Mouse (Mus musculus) liver (tissue): Measurements from ENCODE around the gene B130006D01Rik.
A peak's percentile ranks its signal among the peaks of the same experiment; 100 is the strongest.

Experiments used
- DNase-seq: peaks from one replicate; pipeline ENCODE4 v3.0.0-alpha.2; 2020; ENCODE audit warnings: mixed read lengths

B130006D01Rik gene

DNA sequence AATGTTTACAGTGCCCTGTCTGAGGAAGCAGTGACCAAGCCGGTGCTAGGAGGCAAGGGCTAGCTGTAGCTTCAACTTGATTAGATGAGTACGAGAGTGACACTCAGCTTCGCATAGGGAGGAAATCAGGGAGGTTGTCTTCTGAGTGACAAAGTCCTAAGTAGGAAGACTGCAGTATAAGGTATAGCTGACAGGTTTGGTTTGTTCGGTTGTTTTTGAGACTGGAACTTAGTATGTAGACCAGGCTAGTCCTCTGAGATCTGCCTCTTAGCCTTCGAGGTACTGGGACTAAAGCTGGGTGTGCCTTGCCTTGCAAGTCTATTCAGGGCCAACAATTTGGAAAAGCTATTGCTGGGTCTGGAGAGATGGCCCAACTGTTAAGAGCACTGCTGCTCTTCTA lies at the start of gene B130006D01Rik:
B130006D01Rik (plus strand) TSS at position 301 of the 400 bp plus-strand sequence.
- no peak for DNase-seq

DNA sequence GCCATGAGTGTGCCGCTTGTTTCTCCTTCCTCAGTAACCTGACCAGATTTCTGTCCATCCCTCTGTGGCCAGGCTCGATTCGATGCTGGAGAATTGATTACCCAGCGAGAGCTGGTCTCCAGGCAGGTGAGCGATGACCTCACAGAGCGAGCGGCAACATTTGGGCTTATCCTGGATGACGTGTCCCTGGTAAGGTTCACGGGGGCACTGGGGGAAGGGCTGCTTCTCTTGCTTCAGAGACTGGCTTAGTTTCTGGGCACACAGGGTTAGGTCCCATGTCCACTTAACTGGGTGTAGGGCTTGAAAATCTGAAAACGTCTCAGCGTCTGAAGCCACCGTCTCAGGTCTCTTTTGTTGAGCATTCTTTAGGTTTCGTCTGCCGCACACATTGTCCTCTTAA lies 47.9 kb upstream of the B130006D01Rik start:
- DNase-seq = no peak

DNA sequence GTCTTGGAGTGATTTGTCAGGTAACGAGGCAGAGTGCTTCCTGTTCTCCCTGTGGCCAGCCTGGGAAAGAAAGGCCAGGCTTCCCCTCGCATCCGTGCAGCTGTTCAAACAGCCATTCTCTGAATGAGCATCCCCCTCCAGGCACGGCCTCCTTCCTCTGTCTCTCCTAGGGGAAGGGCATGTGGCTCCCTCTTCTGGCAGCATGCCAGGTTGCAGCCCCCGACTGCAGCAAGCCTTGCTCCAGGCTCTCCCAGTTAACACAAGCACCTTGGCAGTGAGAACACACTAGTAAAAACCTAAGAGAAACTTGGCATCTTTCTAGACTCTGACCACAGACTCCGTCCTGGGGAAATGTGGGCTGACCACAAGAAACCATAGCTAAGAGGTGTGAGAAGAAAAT lies 47.1 kb upstream of the B130006D01Rik start:
- DNase-seq = peak; percentile 76

DNA sequence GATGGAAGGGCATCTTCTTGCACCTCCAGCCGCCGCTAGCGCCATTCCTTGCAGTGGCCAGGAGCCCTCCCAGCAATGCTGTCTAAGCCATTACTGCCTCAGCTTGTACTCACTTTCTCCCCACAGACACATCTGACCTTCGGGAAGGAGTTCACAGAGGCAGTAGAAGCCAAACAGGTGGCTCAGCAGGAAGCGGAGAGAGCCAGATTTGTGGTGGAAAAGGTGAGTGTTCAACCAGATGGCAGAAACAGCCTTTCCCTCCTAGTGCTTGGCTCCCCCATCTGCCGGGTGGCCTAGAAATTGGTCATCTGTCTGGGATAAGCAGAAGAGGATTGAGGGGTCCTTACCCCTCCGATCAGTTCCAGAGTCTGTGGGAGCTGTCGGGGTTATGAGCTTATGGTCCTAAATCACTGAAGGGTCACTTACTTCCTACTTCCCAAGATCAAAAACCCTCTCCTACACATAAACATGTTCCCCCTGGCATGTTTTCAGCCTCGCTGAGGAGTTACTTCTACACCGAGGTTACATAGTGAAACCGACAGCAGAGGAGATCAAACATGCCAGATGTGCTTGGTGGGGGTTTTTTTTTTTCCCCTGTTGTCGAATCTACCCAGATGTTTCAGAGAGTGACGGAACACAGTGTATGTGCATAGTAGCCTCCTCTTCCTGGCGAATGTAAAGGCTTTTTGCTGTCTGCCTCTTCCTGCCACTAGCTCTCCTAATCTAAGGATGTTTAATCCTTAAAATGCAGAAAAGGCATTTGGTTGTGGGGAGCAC lies 45.3 kb upstream of the B130006D01Rik start:
- no peak for DNase-seq

DNA sequence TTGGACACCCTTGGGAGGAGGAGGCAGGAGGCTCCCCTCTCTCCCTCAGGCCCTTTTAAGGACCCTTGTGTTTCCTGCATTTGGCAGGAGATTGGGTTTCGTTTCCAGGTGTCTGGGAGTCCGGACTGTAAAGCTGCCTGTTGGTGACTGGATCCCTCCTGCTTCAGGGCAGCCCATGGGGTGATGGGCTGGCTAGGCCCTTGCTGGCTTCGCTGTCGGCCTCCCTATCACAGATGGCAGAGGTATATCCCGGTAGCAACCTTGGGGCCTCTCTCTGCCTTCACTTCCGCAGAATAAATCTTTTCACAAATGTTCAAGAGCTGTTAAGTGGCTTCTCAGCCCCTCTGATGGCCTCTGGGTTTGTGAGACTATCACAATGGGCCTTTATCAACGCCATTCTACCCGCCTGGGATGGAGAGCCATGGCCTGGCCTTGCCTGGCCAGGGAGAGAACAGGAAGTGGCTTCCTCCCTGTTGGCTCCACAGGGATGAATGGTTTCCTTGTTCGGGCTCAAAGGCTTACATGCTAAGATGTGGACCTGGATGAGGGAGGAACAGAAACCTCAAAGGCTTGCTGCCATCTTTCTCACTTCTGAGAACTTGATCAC lies 41.3 kb upstream of the B130006D01Rik start:
- no peak for DNase-seq

DNA sequence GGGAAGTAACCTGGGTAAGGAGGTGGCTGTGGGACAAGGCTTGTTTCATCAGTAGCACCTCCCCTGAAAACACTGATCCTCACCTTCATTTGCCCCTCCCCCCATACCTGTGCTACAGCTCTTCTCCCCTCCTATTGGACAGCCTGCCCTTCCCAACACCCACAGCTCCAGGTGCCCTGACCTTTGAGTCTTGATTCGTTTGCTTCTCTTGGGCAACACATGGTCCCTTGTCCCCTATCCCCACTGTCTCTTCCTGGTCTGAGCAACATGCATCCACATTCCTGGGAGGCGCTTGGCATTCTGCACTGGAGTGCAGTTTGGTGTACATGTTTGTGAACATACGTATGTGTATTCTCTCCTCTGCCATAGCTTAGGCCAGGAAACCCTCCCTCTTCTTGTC lies 40.4 kb upstream of the B130006D01Rik start:
- DNase-seq = no peak

DNA sequence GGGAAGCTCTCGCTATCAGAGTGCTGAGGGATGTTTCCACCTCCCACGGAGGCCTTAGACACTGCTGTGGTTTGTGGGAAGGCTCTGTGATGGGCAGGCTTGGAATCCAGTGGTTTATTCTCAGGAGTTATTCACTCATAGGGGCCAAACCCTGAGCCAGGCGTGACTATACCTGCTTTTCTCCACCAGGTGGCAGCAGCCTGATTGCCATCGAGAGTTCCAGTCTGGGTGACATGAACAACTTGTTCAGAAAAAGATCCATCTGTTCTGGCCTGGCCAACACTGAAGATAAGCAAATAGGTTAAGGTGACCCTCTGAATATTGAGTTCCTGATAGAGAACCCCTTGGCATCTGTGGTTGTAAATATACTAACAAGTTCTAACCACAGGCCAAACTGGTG lies 37.4 kb upstream of the B130006D01Rik start:
- DNase-seq = peak; percentile 76

DNA sequence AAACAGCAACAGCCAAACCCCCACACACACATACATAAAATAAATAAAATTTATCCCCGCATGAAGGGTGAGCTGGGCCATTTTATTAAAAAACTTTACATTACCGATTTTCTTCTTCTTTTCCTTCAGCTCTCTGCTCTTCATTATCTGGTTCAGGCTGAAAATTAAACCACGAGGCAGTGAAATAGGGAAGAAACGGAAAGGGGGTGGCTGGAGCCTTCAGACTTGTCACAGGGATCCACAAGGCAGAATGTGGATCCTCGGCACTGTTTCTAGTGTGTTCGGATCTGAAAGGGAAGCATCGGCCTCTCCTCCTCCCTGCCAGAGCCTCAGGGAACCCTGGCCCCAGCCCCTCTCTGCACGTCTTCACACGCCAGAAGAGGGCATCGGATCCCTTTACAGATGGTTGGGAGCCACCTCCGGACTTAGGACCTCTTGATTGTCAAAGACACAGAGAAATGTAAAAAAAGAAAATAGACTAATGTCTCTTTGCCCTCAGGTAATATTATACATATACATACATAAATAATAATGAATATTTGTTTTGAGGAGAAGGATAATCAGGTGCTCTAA lies 36.2 kb upstream of the B130006D01Rik start:
- peak; percentile 70 for DNase-seq

DNA sequence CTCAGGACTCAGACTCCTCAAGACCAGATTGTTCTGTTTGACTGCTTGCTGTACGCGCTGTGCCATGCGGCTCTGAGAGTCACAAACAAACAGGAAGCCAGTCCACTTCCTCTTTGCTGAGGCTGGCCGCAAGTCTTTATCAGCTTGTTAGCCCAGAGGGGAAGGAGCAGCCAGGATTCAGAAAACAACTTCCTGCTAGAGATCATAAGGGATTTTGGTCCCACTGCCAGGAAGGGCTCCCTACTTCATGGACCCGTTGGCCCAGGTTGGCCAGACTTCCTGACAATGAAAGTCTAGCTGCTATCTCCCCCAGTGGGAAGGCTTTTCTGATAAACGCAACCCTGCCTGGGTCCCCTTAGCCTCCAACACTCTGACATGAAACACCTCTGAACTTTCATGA lies 34.9 kb upstream of the B130006D01Rik start:
- peak; percentile 63 for DNase-seq

DNA sequence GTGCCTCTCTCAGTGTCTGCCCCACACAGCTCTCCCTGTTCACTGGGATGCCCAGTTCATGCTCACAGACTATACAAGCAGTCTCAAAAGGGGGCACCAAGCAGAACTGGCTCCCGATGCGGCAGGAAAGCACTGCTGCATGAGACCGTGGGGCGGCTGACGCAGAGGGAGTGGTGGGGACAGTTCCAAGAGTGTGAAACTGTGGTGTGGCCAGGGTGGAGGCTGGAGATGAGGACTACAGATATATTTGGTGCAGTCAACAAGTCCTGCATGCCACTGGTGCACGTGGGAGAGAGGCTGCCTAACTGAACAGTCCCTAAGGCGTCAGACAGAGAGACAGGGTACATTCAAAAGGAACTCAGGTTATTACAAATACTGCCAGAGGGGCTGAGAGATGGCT lies 34.4 kb upstream of the B130006D01Rik start:
- DNase-seq = peak; percentile 81

DNA sequence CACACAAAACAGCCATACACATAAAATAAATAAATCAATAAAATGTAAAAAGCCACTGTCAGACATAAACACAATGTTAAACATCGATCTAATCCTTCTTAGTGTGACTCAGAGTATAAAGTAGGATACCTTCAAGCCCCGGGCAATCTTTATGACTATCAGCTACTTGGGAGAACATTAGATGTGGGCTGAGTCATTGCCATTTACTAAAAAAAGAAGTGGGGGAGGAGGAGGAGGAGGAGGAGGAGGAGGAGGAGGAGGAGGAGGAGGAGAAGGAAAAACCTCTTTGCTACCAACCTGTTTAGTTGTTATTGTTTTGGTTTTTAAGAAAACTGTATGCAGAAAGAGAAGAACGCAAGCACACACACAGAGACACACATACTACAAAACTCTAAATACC lies 33.8 kb upstream of the B130006D01Rik start:
- no peak for DNase-seq

DNA sequence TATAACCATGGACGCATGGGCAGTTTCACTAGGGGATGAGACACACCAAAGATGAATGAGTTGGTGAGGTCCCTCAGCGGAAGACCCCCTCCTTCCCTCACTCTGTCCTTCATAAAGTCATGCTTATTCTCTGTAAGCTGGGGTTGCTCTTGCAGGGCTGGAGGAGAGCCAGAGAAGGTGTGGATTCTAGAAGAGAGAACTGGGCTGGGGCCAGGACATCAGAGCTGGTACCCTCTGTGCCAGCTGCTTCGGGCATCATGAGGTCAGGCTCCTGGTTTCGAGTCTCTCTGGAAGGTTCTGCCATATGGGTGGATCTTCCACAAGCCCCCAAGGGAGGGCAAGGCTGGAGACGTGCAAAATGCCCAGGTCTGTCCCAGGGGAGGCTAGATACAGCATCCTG lies 24.8 kb upstream of the B130006D01Rik start:
- no peak for DNase-seq

DNA sequence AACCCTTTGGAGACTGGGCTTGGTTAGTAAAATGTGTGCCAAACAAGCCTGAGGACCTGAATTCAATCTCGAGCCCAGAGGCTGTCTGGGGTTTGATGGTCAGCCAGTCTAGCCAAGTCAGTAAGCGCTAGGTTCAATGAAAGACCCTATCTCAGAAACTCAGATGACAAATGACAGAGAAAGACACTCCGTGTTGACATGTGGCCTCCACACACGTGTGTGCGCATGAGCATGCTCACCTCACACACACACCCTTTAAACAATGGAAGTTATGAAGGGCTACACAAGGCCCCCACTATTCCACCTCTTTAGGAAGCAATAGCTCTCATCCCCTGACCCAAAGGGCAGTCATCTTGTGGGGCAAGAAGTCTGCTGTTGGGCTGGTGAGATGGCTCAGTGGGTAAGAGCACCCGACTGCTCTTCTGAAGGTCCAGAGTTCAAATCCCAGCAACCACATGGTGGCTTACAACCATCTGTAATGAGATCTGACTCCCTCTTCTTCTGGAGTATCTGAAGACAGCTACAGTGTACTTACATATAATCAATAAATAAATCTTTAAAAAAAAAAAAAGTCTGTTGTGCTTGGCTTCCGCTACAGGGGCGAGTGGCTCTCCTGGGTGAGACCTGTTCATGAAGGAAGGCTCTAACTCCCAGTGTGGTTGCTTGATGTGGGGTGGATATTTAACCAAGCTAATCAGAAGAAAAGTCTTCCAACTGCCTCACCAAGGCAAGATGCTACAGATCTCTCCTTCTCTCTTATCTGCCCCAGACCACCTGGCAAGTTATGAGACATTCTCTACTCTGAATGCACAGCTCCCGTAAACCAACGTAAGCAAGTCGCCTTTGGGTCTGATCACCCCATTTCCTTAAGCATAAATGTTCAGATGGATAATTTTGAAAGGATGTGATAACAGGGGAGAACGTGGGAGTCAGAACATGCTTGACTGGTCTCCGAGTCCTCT lies 22.3 kb upstream of the B130006D01Rik start:
- DNase-seq = peak; percentile 46

DNA sequence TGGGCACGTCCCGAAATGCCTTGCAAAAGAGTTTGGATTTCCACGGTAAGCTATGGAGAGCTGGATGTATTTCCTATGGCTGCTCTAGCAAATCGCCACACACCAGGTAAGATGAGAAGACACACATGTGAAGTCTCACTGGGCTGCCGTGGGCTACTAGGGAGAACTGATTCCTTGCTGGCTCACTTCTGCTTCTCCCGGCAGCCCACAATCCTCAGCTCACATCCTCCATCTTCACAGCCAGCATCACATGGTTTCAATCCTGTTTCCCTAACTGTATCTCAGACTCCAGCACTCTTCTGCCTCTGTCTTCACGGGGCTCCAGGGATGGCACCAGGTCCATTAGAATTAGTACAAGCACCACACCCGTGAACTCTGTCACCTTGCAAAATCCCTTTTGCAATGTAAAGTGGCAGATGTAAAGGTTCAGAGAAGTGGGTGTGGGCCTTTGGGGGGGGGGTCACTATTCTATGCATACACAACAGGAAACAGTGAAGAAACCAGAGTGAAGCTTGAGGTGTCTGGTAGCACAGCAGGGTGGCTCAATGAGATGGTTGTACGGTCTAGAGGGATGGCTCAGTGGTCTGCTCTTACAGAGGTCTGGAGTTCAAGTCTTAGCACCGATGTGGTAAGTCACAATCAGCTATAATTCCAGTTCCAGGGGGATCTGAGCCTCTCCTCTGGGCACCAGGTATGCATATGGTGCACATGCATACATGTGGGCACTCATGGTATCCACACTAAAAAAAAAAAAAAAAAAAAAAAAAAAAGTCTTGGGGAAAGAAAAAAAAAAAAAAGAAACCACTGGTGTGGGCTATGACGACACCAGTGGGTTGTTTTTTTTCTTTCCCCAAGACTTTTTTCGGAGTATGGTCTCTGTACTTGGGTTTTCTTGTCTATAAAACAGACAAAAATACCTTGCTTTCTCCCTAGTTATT lies 19.1 kb upstream of the B130006D01Rik start:
- no peak for DNase-seq

DNA sequence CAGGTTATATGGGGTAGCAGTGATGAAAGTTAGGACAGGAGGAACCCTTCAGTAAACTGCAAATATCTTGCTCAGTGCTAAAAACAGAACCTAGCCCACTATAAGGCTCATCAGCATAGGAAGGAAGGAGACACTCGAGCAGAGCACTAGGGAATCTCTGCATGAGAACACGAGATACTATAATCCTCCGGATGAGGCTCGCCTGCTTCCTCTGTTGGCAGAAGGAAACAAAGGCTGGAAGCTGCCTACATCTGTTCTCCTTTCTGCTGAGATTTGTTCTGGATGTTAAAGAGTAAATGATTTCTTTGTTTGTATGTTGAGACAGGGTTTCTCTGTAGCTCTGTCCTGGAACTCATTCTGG lies 18.4 kb upstream of the B130006D01Rik start:
- no peak for DNase-seq

DNA sequence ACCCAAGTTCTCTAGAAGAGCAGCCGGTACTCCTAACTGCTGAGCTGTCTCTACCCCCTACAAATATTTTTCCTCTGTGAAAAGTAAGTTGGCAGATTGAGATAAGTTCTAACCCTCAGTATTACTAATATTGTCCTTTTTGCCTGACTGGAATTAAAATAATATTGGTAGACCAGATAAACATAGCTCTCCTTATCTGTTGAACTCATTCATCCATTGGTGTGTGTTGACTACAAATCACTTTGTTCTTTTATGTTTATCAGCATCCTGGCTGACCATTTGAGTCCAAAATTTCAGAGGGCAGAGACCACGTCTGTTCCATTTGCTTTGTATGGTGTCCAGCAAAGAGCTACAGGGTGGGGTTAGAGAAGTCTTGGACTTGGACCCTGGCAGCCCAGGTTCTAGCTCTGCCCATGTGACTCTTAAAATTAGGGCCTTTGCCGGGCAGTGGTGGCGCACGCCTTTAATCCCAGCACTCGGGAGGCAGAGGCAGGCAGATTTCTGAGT lies 13.8 kb upstream of the B130006D01Rik start:
- DNase-seq = no peak

DNA sequence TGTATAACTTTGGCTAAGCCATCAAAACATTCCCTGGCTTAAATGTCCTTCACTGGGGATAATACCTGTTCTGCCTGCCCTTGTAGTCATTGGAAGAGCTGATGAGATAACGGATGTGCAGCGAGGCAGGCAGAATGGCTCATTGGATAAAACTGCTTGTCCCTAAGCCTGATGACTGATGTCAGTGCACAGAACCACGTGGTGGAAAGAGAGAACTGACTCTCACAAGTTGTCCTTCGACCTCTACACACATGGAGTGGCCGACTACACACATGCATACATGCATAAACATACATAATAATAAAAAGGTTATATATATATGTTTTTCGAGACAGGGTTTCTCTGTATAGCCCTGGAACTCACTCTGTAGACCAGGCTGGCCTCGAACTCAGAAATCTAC lies 12.9 kb upstream of the B130006D01Rik start:
- no peak for DNase-seq

DNA sequence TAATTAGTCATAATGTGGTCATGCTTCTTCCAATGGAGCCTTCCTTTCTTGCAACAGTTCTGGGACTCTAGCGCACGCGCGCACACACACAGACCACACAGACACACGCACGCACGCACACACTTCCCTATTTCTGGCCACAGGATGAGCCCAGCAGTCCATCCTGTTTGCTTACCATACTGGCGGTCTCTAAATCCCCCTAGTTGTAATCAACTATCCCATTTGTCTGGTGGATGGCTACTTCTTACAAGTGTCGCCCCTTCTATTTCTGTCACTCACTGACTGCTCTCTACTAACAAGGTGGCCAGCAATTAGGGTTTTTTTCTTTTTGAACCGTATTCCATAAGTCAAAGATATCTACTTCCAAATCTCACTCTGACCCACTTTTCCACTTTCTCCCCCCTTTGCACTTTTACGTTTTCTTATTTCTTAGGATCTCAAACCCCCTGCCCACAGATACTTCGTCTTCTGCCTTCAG lies 11.3 kb upstream of the B130006D01Rik start:
- DNase-seq = peak; percentile 56

DNA sequence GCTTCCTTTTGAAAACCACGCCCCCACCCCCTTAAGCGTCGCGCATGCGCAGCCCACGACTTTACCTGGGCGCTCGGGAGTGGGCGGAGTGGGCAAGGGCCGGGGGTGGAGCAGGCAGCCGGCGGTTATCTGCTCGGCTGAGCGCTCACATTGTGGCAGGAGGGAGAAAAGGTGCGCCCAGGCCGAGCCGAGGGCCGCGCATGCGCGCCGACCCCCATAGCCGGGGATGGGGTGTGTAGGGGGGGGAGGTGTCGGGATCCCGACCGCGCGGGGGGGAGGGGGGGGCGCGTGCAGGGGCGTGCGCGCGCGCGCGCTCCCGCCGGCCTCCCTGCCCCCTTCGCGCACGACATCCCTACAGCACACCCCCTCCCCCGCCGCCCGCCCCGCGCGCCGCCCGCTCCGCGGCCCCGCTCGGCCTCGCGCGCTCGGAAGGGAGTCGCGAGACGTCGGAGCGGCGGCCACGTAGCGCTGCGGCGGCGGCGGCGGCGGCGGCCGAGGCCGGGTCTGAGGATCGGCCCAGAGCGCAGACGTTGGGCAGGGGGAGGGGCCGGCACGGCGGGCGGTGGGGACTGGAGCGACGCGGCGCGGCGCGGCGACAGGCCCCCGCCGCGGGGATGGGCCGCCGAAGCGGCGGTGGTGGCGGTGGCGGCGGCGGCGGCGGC lies 10.7 kb upstream of the B130006D01Rik start, which contains the start of gene Zfp652:
Zfp652 (plus strand) TSS at position 111 of the 662 bp plus-strand sequence.
- peak; percentile 95 for DNase-seq

DNA sequence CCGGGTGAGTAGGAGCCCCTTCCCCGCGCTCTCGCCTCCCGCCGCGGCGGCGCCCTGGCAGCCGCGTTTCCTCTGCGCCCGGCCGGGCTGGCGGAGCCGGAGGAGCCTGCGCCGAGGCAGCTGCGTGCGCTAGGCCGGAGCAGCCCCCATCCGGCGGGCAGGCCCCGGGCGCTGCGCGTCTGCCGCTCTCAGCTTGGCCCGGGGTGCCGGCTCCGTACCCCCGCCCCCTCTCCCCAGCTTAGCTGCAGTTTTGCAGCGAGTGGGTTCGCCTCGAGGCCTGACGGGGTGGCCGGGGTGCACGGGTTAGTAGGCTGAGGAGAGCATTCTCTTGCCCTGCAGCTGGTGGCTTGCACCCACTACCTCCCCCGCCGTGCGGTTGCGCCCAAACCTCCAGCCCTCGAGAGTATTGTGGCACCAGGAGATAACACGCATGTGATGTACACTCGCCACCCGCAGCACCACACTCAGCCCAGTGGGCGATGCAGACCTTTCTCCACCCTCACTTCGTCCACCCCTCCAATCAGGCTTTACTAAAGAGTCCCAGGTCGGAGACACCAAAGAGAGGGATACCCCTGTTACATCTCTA lies 10.1 kb upstream of the B130006D01Rik start:
- peak; percentile 78 for DNase-seq
